Mouse (Mus musculus) spleen, postnatal 14 days (tissue): ENCODE measurements around the gene Il5.

ENCODE experiments used
- DNase-seq, 2 experiments: peaks; one replicate each; pipeline ENCODE4 v3.0.0; 2021 to 2022; ENCODE audit warnings: low spot score in 2 of 2

The Il5 gene

DNA sequence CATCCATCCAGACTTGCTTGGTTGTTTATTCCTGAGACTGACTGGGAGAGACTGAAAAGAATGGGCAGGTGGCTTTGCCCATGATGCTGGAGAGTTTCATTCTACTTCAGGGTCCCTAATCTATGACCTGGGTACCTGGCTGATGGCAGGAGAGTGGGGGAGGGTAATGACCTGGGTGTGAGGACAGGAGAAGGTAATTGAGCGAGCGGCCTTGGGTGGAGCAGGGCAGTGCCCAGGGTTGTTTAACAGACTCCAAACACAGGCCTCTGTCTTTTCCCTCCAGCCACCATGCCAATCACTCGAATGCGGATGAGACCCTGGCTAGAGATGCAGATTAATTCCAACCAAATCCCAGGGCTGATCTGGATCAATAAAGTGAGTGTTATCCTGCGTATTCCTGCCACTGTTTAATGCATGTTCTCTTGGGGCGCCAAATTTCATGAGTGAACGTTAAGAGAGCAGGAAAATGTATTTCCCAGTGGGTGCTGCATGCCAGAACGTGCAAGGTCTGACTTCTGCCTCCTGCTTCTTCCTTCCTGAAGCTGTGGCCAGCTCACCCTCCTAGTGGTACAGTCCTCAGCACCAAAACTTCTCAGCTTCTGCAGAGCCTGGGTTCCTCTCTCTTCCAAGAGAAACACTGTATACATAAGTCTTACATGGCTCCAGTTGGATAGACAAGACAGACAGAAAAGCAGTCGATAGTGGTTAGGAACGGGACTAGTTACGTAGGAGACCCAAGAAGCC is 50.6 kb downstream of the Il5 start:
- no peak for DNase-seq

DNA sequence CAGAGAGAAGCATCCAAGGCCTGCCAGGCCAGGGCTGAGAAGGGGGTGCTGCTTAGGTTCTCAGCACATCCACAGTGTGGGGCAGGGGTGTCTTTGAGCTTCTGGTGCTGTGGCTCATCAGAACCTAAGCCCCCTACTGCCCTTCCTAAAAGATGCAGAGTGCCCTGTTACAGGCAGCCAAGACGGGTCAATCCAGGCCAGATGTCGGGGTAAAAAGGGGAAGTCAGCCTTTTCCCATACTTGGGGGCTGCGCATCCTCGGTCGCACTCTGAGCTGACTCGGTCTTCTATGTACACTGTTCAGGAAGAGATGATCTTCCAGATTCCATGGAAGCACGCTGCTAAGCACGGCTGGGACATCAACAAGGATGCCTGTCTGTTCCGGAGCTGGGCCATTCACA is 51.9 kb downstream of the Il5 start:
- DNase-seq, result no peak

DNA sequence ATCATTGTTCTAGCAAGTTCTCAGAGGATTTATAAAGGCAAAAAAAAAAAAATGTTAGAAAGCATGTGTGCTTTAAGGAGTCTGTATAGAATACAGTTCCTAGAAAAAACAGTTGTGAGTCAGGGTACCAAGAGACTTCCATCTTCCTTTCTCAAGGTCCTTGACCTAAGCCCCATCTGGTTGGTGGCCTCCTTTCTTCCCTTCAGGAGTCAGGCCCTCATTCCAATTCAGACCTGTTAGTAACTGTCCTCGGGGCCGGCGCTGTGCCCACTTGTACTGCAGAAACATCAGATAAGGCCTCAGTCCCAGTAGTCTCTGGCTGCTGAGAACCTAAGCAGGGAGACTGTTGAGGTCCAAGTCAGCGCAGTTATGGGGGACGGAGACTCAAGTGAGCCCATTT is 52.5 kb downstream of the Il5 start, which contains the start of gene Gm17334:
TSS of gene Gm17334 (minus strand) at position 101 of the 400 bp plus-strand sequence.
- no peak for DNase-seq

DNA sequence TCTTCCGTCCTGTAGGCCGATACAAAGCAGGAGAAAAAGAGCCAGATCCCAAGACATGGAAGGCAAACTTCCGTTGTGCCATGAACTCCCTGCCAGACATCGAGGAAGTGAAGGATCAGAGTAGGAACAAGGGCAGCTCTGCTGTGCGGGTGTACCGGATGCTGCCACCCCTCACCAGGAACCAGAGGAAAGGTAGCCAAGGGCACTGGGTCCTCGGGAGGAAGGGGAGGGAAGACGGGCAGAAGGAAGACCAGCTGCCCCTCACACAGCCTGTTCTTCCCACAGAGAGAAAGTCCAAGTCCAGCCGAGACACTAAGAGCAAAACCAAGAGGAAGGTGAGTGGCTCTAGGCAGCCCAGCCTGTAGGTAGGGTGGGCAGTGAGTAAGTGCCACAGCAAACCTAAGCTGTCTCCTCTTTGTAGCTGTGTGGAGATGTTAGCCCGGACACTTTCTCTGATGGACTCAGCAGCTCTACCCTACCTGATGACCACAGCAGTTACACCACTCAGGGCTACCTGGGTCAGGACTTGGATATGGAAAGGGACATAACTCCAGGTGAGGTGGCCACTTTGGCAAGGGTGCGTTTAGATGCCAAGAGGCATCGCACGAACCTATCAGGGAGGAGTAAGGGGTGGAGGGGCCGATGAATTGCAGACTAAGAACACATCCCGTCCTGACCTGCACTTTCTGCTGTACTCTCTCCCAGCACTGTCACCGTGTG is 53.2 kb downstream of the Il5 start:
- no peak for DNase-seq
